Mouse (Mus musculus) layer of hippocampus, adult 11-12 months (tissue): Measurements from ENCODE around the gene Psd.

Source experiments
- DNase-seq: peaks from one replicate; pipeline ENCODE4 v3.0.0; 2022; ENCODE audit warnings: low spot score

The Psd gene

GRCm38 (mm10) chr19:46338942-46339286, 12.0 kb upstream of the Psd start:
- no peak for DNase-seq

- DNase-seq = peak; percentile 99
These were observed 11.5 kb upstream of the Psd start, which contains the start of gene Cuedc2 for GRCm38 (mm10) chr19:46338331-46338936. TSS of gene Cuedc2 (minus strand) at chr19:46338702.

GRCm38 (mm10) chr19:46337719-46338330, 10.9 kb upstream of the Psd start:
- DNase-seq = no peak

GRCm38 (mm10) chr19:46333906-46334305, 7.0 kb upstream of the Psd start:
- DNase-seq = no peak

- no peak for DNase-seq
These were observed 5.9 kb upstream of the Psd start for GRCm38 (mm10) chr19:46332721-46333339.

GRCm38 (mm10) chr19:46331936-46332335, 5.0 kb upstream of the Psd start:
- DNase-seq = no peak

GRCm38 (mm10) chr19:46331326-46331725, 4.4 kb upstream of the Psd start:
- DNase-seq = no peak

GRCm38 (mm10) chr19:46330696-46331095, 3.7 kb upstream of the Psd start:
- no peak for DNase-seq

GRCm38 (mm10) chr19:46329951-46330350, 3.0 kb upstream of the Psd start:
- peak; percentile 81 for DNase-seq

GRCm38 (mm10) chr19:46329031-46329641, 2.2 kb upstream of the Psd start:
- no peak for DNase-seq

- peak; percentile 97 for DNase-seq
These were observed 1.4 kb upstream of the Psd start, which contains the start of gene Fbxl15 for GRCm38 (mm10) chr19:46328081-46329030. TSS of gene Fbxl15 (plus strand) at chr19:46328184.

GRCm38 (mm10) chr19:46327531-46328064, 642 bp upstream of the Psd start:
- no peak for DNase-seq

GRCm38 (mm10) chr19:46326019-46326755, 769 bp downstream of the Psd start:
- DNase-seq = no peak

- DNase-seq = no peak
These were observed 2.0 kb downstream of the Psd start for GRCm38 (mm10) chr19:46324918-46325317.

GRCm38 (mm10) chr19:46324366-46324765, 2.6 kb downstream of the Psd start:
- no peak for DNase-seq

- DNase-seq = no peak
These were observed 3.2 kb downstream of the Psd start for GRCm38 (mm10) chr19:46323716-46324115.

- DNase-seq = no peak
These were observed 3.9 kb downstream of the Psd start for GRCm38 (mm10) chr19:46322996-46323572.

GRCm38 (mm10) chr19:46322144-46322995, 4.6 kb downstream of the Psd start:
- DNase-seq = no peak

- DNase-seq = no peak
These were observed 5.6 kb downstream of the Psd start for GRCm38 (mm10) chr19:46321101-46321943.
